Mouse (Mus musculus) kidney, adult 8-10 months (tissue): ENCODE measurements around the gene Sec31b.
A peak's percentile ranks its signal among the peaks of the same experiment; 100 is the strongest.

Experiments used
- DNase-seq, 2 experiments: peaks; one replicate each; pipeline ENCODE4 v3.0.0; 2022

Gene Sec31b

DNA sequence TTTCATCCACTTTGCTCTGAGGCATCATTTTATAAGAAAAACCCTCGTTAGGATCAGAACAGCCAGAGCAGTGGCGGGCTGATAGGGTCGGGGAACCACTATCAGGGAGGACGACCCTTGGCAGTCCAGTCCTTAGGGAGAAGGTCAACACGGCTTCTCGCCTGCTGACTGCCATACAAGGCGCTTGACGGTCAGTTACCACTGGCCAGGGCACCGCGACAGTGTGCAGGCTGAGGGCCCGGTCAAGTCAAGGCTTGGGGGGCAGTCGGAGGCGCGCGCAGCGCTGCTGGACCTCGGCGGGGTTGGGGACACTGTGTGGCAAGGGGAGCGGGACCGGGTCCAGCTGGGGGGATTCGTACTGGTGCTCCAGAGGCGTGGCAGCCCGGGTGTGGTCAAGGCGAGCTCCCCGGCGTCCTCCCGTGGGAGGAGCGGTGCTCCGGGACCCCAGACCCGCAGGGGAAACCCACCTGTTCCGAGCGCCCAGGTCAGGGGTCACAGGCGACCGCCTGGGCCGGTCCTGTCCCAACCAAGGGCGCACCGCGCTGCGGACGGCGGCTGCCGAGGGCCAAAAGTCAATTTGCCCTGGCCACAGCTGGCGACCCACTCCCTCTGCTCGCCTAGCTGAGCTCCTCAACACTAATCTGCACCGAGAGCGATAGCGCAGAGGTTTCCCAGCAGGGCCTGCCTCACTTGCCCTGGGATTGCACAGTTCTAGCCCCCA lies at the start of gene Sec31b:
Gene Sec31b (minus strand): TSS at position 544 of the 721 bp plus-strand sequence.
- DNase-seq: peak; percentile 56 to 72

DNA sequence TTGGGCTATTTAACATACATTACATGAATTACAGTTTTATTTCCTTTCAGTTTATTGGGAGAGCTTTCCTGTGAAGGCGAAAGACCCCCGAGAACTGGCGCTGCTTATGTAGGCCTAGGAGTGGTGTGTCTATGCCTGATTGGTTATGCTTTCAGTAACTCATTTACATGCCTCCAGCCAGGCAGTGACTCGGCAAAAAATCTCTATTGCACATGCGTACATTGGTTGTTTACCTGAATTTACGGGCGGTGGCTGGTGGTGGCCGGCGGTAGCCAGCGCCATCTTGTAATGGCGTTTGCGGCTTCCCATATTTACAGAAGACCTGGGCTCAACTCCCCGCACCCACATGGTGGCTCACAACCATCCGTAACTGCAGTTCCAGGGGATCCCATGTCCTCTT lies 48.5 kb upstream of the Sec31b start:
- DNase-seq: no peak

- DNase-seq: no peak
These were observed 46.0 kb upstream of the Sec31b start for GRCm38 (mm10) chr19:44591638-44592037.

DNA sequence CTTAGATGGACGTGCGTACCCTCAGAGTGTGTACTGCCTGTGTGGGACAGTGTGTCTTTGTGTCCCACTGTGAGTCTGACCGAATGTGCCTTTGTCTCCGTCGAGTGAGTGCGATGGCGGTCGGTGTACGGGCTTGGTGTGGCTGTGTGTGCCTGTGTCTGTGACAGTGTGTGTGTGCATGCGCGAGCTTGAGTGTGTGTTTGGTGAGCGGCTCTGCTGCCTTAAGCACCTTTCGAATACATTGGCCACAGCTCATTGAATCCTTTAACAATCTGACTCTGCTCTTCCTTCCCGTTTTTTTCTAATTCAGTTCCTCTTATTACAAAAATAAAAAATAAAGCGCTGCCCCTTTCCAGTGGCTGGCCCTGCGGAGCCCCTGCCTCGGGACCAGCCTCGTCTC lies 45.3 kb upstream of the Sec31b start:
- no peak for DNase-seq

- no peak for DNase-seq
These were observed 44.0 kb upstream of the Sec31b start for GRCm38 (mm10) chr19:44589591-44590223.

GRCm38 (mm10) chr19:44588036-44588435 lies 42.4 kb upstream of the Sec31b start:
- DNase-seq: no peak

- peak; percentile 85 to 95 for DNase-seq
These were observed 37.1 kb upstream of the Sec31b start for GRCm38 (mm10) chr19:44582638-44583309.

DNA sequence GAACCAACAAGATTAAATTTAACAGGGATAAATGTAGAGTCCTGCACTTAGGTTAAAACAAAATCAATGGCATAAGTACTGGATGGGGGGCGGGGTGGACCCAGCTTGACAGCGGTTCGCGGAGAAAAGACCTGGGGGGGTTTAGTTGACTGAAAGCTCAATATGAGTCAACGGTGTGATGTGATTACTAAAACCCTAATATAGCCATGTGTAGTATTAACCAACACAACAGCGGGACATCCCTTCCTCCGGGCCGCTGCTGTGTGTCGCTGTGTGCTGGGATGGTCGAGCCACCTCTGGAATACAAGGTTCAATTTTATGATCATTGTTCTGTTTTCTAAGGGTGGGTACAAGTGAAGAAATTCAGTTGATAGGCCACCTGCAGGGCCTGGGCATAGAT lies 36.4 kb upstream of the Sec31b start:
- no peak for DNase-seq

DNA sequence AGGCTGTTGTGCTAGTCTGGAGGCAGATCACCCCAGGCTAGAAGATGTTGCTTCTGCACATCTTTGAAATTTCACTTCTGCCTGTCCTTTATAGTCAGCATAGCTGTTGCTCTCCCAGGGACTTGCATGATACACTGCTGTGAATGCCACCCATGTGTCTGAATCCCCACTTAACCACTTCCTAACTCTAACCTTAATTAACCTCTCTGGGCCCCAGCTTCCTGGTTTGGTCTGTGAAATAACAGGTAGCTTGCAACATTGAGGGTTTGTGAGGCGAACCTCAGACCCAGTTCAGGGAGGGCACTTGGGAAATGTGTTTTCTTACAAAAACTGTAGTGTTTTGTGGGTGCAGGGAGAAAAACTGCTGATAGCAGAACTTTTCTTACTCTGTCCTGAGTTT lies 32.4 kb upstream of the Sec31b start:
- no peak for DNase-seq

- no peak for DNase-seq
These were observed 30.6 kb upstream of the Sec31b start for GRCm38 (mm10) chr19:44576275-44576674.

GRCm38 (mm10) chr19:44567763-44568162 lies 22.1 kb upstream of the Sec31b start:
- DNase-seq: peak in 1 of 2 experiments; percentile 35

GRCm38 (mm10) chr19:44564006-44564405 lies 18.3 kb upstream of the Sec31b start:
- no peak for DNase-seq

- DNase-seq: peak; percentile 97 to 98
These were observed 17.1 kb upstream of the Sec31b start, which contains the start of gene Hif1an for GRCm38 (mm10) chr19:44562652-44563206. Hif1an (plus strand) TSS chr19:44562850.

DNA sequence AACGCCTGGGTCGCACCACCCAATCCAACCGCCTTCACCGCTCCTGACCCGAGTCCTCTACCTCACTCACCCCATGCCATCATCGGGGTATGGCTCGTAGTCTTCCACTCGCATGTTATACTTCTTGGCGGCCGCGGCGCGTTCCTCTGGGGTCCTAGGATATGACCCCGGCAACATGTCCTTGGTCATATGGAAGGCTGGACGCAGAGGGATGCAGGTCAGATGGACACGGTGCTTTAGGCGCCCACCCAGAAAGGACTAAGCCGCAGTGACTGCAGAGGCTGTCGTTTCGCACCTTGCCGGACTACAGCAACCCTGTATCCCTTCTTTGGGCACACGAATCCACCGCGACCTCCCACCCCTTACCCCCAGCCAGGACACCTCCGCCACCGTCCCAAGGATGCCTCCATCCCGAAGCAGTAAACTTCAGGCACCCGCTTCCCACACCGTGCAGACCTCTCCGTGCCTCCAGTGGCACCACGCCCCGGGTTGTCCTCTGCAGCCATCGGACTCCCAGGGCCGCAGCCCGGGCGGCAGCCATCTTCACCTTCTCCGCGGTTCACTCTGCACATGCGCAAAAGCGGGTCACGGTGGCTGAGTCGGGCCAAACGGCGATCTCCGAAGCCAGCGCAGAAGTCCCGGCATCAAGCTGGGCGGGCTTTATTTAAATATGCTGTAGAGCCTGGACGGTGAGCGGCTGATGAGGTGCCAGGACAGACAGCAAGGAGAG lies 9.4 kb upstream of the Sec31b start, which contains the start of gene Ndufb8:
Gene Ndufb8 (minus strand): TSS at position 580 of the 730 bp plus-strand sequence.
- peak; percentile 95 to 96 for DNase-seq

- DNase-seq: no peak
These were observed 8.8 kb upstream of the Sec31b start for GRCm38 (mm10) chr19:44554490-44554860.

DNA sequence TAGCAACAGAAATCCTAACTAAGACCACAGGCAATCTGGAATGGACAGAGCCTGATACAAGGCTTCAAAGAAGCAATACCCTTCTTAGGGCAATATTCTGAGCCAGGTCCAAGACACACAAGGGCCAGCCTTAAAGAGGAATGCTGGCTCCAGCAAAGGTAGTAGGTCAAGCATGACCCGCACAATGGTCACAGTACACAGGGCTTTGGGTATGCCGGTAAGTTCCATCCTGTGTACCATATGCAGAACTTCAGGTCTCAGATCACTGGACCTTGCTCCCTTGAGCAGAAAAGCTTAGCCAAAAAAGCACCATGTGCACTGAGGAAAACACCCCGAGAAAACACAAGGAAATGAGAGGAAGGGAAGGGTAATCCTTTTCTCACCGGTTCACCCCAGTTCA lies 7.6 kb upstream of the Sec31b start:
- DNase-seq: peak; percentile 55 to 66

DNA sequence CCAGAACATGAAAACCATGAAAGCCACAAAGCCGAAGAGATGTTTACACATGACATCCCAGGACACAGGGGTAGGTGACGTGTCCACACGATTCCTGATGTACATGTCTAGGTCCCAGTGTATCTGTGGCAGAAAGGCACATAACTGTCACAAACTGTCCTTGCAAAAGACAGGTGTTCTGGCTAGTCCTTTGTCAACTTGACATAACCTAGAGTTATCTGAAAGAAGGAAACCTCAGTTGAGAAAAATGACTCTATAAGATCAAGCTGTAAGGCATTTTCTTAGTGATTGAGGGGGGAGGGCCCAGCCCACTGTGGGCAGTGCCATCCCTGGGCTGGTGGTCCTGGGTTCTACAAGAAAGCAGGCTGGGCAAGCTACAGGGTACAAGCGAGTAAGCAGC lies 7.1 kb upstream of the Sec31b start, which contains the start of gene Gm20538:
Gene Gm20538 (minus strand): TSS at position 101 of the 400 bp plus-strand sequence.
- no peak for DNase-seq

- peak; percentile 47 to 81 for DNase-seq
These were observed 889 bp downstream of the Sec31b start for GRCm38 (mm10) chr19:44544775-44545174.

- no peak for DNase-seq
These were observed 1.3 kb downstream of the Sec31b start for GRCm38 (mm10) chr19:44544372-44544771.

DNA sequence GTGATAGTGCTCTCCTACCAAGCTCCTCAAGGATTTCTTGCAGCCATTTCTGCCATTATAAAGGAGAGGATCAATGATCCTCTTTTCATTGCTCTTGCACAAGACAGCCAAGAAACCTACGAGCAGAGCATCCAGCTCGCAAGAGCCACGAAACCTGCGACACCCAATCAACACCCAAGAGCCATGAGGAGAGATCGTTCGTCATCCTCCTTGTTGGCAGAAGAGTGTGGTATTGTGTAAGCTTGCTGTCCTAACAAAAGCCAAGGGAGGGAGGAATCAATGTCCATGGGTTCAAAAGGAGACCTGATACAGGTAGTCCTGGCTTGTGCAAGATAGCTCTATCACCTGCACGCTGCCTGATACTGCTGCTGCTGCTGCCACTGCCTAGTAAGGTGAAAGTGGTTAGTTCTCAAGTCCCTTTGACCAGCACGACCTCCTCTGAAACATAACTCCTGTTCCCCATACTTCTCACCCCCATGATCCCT lies 2.9 kb downstream of the Sec31b start:
- no peak for DNase-seq

GRCm38 (mm10) chr19:44537416-44537815 lies 8.2 kb downstream of the Sec31b start:
- no peak for DNase-seq

- DNase-seq: no peak
These were observed 10.3 kb downstream of the Sec31b start for GRCm38 (mm10) chr19:44535376-44535775.
